Mouse (Mus musculus): ENCODE measurements around the gene Gtf2h1. TPM values are rescaled to one million over a fixed set of nuclear protein-coding genes. Genes with fewer than 3 reads are reported as not detected.
A peak's percentile ranks its signal among the peaks of the same experiment; 100 is the strongest.

Gtf2h1 gene
- polyA plus RNA-seq (2011; ENCODE audit: insufficient read depth, insufficient read length, low read depth, missing spikeins): 68.4 and 81.9 TPM in 2 replicates

- no peaks in the 10 kb centered on the region for H3K27me3 ChIP-seq (ENCODE audit: control insufficient read depth, insufficient read depth, low read length, poor library complexity, severe bottlenecking)
- H3K9ac ChIP-seq (ENCODE audit: low read depth, poor library complexity, severe bottlenecking): peak within 1 kb of the TSS; percentile 74
- peaks cover 3% of the 10 kb centered on the region for H3K4me1 ChIP-seq (ENCODE audit: control insufficient read depth, insufficient read depth, low read length)
- TF ChIP-seq POLR2A (IDR thresholded peaks at IDR 0.05; ENCODE audit: insufficient read depth, low read length) (no peak), EP300 (IDR thresholded peaks at IDR 0.05; ENCODE audit: insufficient read depth, low read depth, low read length) (peak; percentile 75)
- H3K36me3 ChIP-seq (ENCODE audit: control insufficient read depth, insufficient read depth, low read length, poor library complexity, severe bottlenecking): peaks cover 8% of the 10 kb centered on the region
- no peak within 1 kb of the TSS for H3K27ac ChIP-seq (ENCODE audit: insufficient read depth, low read length)
- H3K9me3 ChIP-seq (replicated peaks; ENCODE audit: control insufficient read depth, insufficient read depth, low read length, poor library complexity, severe bottlenecking): no peaks in the 10 kb centered on the region
- H3K4me3 ChIP-seq (ENCODE audit: low read depth, low read length): peak within 1 kb of the TSS; percentile 85
Measured at GRCm38 (mm10) chr7:46795287-46796205, at the start of gene Gtf2h1, which contains the start of gene Hps5. Gene Gtf2h1, plus strand, starts transcription at chr7:46796103. Gene Hps5, minus strand, starts transcription at chr7:46796064.

- Histone ChIP-seq H3K4me3 (ENCODE audit: low read depth, low read length) (no peak overlapping the region), H3K9me3 (replicated peaks; ENCODE audit: control insufficient read depth, insufficient read depth, low read length, poor library complexity, severe bottlenecking) (no peaks in the 10 kb centered on the region), H3K4me1 (ENCODE audit: control insufficient read depth, insufficient read depth, low read length) (peaks cover 4% of the 10 kb centered on the region), H3K9ac (ENCODE audit: low read depth, poor library complexity, severe bottlenecking) (no peak overlapping the region), H3K27ac (ENCODE audit: insufficient read depth, low read length) (no peak overlapping the region), H3K36me3 (ENCODE audit: control insufficient read depth, insufficient read depth, low read length, poor library complexity, severe bottlenecking) (no peaks in the 10 kb centered on the region), H3K27me3 (ENCODE audit: control insufficient read depth, insufficient read depth, low read length, poor library complexity, severe bottlenecking) (no peaks in the 10 kb centered on the region)
- TF ChIP-seq EP300 (IDR thresholded peaks at IDR 0.05; ENCODE audit: insufficient read depth, low read depth, low read length) (no peak), CTCF (IDR thresholded peaks at IDR 0.05; ENCODE audit: low read depth, low read length) (no peak)
Measured at GRCm38 (mm10) chr7:46746381-46746780, 49.5 kb upstream of the Gtf2h1 start.

- Histone ChIP-seq H3K9me3 (replicated peaks; ENCODE audit: control insufficient read depth, insufficient read depth, low read length, poor library complexity, severe bottlenecking) (no peaks in the 10 kb centered on the region), H3K36me3 (ENCODE audit: control insufficient read depth, insufficient read depth, low read length, poor library complexity, severe bottlenecking) (no peaks in the 10 kb centered on the region), H3K27me3 (ENCODE audit: control insufficient read depth, insufficient read depth, low read length, poor library complexity, severe bottlenecking) (no peaks in the 10 kb centered on the region), H3K4me3 (ENCODE audit: low read depth, low read length) (peak overlapping the region; percentile 40), H3K27ac (ENCODE audit: insufficient read depth, low read length) (0 out of 2 replicates have a peak overlapping the region, but pooled peaks have one; percentile 16), H3K4me1 (ENCODE audit: control insufficient read depth, insufficient read depth, low read length) (peaks cover 4% of the 10 kb centered on the region), H3K9ac (ENCODE audit: low read depth, poor library complexity, severe bottlenecking) (peak overlapping the region; percentile 36)
- TF ChIP-seq EP300 (IDR thresholded peaks at IDR 0.05; ENCODE audit: insufficient read depth, low read depth, low read length) (no peak), CTCF (IDR thresholded peaks at IDR 0.05; ENCODE audit: low read depth, low read length) (no peak), POLR2A (IDR thresholded peaks at IDR 0.05; ENCODE audit: insufficient read depth, low read length) (no peak)
Measured at GRCm38 (mm10) chr7:46748459-46748858, 47.4 kb upstream of the Gtf2h1 start.

- Histone ChIP-seq H3K36me3 (ENCODE audit: control insufficient read depth, insufficient read depth, low read length, poor library complexity, severe bottlenecking) (no peaks in the 10 kb centered on the region), H3K27me3 (ENCODE audit: control insufficient read depth, insufficient read depth, low read length, poor library complexity, severe bottlenecking) (no peaks in the 10 kb centered on the region), H3K9me3 (replicated peaks; ENCODE audit: control insufficient read depth, insufficient read depth, low read length, poor library complexity, severe bottlenecking) (no peaks in the 10 kb centered on the region), H3K9ac (ENCODE audit: low read depth, poor library complexity, severe bottlenecking) (no peak within 1 kb of the TSS), H3K27ac (ENCODE audit: insufficient read depth, low read length) (no peak within 1 kb of the TSS), H3K4me3 (ENCODE audit: low read depth, low read length) (no peak within 1 kb of the TSS), H3K4me1 (ENCODE audit: control insufficient read depth, insufficient read depth, low read length) (peaks cover 4% of the 10 kb centered on the region)
- no peak for TF ChIP-seq EP300 (IDR thresholded peaks at IDR 0.05; ENCODE audit: insufficient read depth, low read depth, low read length)
- no peak for TF ChIP-seq POLR2A (IDR thresholded peaks at IDR 0.05; ENCODE audit: insufficient read depth, low read length)
- no peak for TF ChIP-seq CTCF (IDR thresholded peaks at IDR 0.05; ENCODE audit: low read depth, low read length)
Measured at GRCm38 (mm10) chr7:46751490-46751889, 44.4 kb upstream of the Gtf2h1 start, which contains the start of gene Saa2. Gene Saa2, plus strand, starts transcription at chr7:46751790.

- no peaks in the 10 kb centered on the region for H3K27me3 ChIP-seq (ENCODE audit: control insufficient read depth, insufficient read depth, low read length, poor library complexity, severe bottlenecking)
- H3K27ac ChIP-seq (ENCODE audit: insufficient read depth, low read length): peak overlapping the region; percentile 85
- H3K9me3 ChIP-seq (replicated peaks; ENCODE audit: control insufficient read depth, insufficient read depth, low read length, poor library complexity, severe bottlenecking): no peaks in the 10 kb centered on the region
- H3K9ac ChIP-seq (ENCODE audit: low read depth, poor library complexity, severe bottlenecking): no peak overlapping the region
- no peak overlapping the region for H3K4me3 ChIP-seq (ENCODE audit: low read depth, low read length)
- 0 out of 2 replicates have a peak, but pooled peaks cover 2% of the 10 kb centered on the region for H3K36me3 ChIP-seq (ENCODE audit: control insufficient read depth, insufficient read depth, low read length, poor library complexity, severe bottlenecking)
- peaks cover 21% of the 10 kb centered on the region for H3K4me1 ChIP-seq (ENCODE audit: control insufficient read depth, insufficient read depth, low read length)
- TF ChIP-seq EP300 (IDR thresholded peaks at IDR 0.05; ENCODE audit: insufficient read depth, low read depth, low read length) (peak; percentile 96), POLR2A (IDR thresholded peaks at IDR 0.05; ENCODE audit: insufficient read depth, low read length) (no peak)
Measured at GRCm38 (mm10) chr7:46761049-46761795, 34.7 kb upstream of the Gtf2h1 start.

All from ES-Bruce4 (cell line).